Mouse (Mus musculus) neural tube, embryonic 11.5 days (tissue): ENCODE measurements at regions not wholly inside any gene's neighbourhood (a gene's known extent, or its start where the extent isn't known, plus 50 kb on each side); places are given as distances from the start of the nearest gene placed in this dataset.
A peak's percentile ranks its signal among the peaks of the same experiment; 100 is the strongest.

Source experiments
- ATAC-seq: fragments of 200-750 bp; cut with Nextera tagmentation; 2 replicates; pipeline ENCODE4 v1.8.0; 2017; ENCODE audit warnings: moderate number of reproducible peaks, mild to moderate bottlenecking, moderate TSS enrichment, moderate library complexity; ENCODE audit not compliant: insufficient read depth, low FRiP score, low TSS enrichment
- DNase-seq: peaks from one replicate; pipeline ENCODE4 v3.0.0-alpha.2; 2015; ENCODE audit warnings: low spot score
- H3K27ac ChIP-seq: fragments of 300-500 bp; sonication (generic); 2 replicates; pipeline ENCODE4 v1.5.1; 2014; ENCODE audit warnings: low read depth, mild to moderate bottlenecking, low read length
- H3K27me3 ChIP-seq: fragments of 300-500 bp; sonication (generic); 2 replicates; pipeline ENCODE4 v1.6.1; 2014; ENCODE audit warnings: mild to moderate bottlenecking, low read length, mixed read lengths; ENCODE audit not compliant: control insufficient read depth, insufficient read depth
- H3K36me3 ChIP-seq: fragments of 300-500 bp; sonication (generic); 2 replicates; pipeline ENCODE4 v1.6.1; 2014; ENCODE audit warnings: mild to moderate bottlenecking, low read length, moderate library complexity, mixed read lengths; ENCODE audit not compliant: control insufficient read depth, insufficient read depth
- H3K4me1 ChIP-seq: fragments of 300-500 bp; sonication (generic); 2 replicates; pipeline ENCODE4 v1.6.1; 2014; ENCODE audit warnings: low read length, mixed read lengths; ENCODE audit not compliant: control insufficient read depth, insufficient read depth
- H3K4me2 ChIP-seq: fragments of 300-500 bp; sonication (generic); 2 replicates; pipeline ENCODE4 v1.6.1; 2014; ENCODE audit warnings: low read depth, mild to moderate bottlenecking, moderate library complexity
- H3K4me3 ChIP-seq: fragments of 300-500 bp; sonication (generic); 2 replicates; pipeline ENCODE4 v1.5.1; 2014; ENCODE audit warnings: low read depth, low read length
- H3K9ac ChIP-seq: fragments of 300-500 bp; sonication (generic); 2 replicates; pipeline ENCODE4 v1.6.1; 2014; ENCODE audit warnings: mild to moderate bottlenecking, low read length
- H3K9me3 ChIP-seq: fragments of 300-500 bp; sonication (generic); 2 replicates; pipeline ENCODE4 v1.6.1; 2016; ENCODE audit warnings: low read length; ENCODE audit not compliant: control insufficient read depth
- WGBS: fragments of 180-500 bp; shearing (Covaris S2); extraction: QIAGEN DNeasy Blood & Tissue Kit; methylation state at CpG from one replicate; pipeline ENCODE4 v1.1.7; 2014; 5-methylcytosine and 5-hydroxymethylcytosine counted together

DNA sequence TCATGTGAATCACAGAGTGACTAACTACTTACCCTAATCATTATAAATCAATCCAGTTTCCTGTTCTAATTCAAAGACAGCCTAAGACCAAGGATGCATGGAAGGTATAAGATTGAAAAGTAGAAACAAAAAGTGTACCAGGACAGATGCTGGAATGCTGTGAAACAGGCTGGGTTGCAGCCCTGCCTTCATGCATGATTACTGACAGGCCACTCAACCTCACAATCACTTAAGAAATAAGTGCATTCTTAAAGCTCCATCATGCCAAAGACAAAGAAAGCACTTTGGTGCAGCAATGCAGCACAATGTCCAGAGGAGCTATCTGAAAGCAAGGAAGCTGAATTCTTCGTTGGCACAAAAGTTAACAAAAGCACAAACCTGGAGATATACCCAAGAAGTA, 2810.4 kb downstream of the 9330182O14Rik start:
- no peak for DNase-seq
- H3K9ac ChIP-seq = no peak overlapping the region
- H3K4me3 ChIP-seq = no peak overlapping the region
- H3K4me1 ChIP-seq = no peaks in the 10 kb centered on the region
- no peaks in the 10 kb centered on the region for H3K9me3 ChIP-seq
- no peak for ATAC-seq
- WGBS = 79% methylated on average over 1 of the region's 1 CpGs
- H3K4me2 ChIP-seq = no peak overlapping the region
- H3K27me3 ChIP-seq = no peaks in the 10 kb centered on the region
- H3K27ac ChIP-seq = no peak overlapping the region
- H3K36me3 ChIP-seq = no peaks in the 10 kb centered on the region

DNA sequence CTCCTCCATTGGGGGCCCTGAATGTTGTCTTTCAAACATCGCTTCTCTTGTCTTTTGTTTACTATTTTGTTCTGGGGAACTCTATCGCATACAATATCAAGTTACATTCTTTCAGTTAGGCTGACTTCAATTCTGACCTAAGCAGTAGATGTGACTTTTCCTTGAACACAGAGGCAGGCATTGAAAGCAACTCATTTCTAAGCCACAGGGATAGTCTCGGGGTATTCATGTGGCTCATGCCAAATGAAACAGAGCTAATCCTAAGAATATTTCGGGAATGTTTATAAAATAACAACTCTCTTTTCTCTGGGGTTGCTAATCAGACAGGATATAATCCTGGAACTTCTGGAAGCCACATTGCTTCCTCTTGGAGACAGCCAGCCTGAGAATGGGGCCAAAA, 2821.0 kb downstream of the 9330182O14Rik start:
- Histone ChIP-seq H3K27me3 (no peaks in the 10 kb centered on the region), H3K4me1 (no peaks in the 10 kb centered on the region), H3K4me2 (no peak overlapping the region), H3K9ac (no peak overlapping the region), H3K9me3 (no peaks in the 10 kb centered on the region), H3K27ac (no peak overlapping the region), H3K4me3 (no peak overlapping the region), H3K36me3 (no peaks in the 10 kb centered on the region)
- WGBS = 91% methylated on average over 4 of the region's 4 CpGs
- no peak for ATAC-seq
- no peak for DNase-seq

DNA sequence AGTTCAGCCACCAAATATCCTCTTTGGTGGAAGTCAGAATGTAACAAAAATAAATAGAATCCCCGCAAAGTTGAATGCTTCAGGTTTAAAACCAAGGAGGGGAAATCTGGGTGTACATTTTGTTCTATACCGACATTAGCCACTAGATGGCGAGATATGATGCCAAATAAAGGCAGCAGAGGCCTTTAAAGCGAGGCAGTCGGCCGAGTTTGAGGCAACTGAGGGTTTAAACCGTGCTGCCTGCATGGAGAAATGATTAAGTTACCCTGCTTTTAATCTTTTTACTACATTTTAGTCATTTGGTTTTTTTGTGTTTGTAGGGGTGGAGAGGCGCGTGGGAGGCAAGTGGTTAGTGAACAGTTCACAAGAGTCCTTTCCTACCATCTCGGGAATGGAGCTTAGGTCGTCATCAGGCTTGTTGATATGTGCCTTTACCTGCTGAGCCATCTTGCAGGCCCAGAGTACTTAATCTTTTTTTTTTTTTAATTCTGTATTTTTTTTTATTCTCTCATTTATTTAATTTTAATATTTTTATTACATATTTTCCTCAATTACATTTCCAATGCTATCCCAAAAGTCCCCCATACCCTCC, 2828.7 kb downstream of the 9330182O14Rik start:
- ATAC-seq = peak; percentile 60; the same call in 1 of the 2 replicates
- 19% methylated on average over 11 of the region's 11 CpGs for WGBS
- no peaks in the 10 kb centered on the region for H3K9me3 ChIP-seq
- no peak overlapping the region for H3K9ac ChIP-seq
- no peaks in the 10 kb centered on the region for H3K36me3 ChIP-seq
- H3K27me3 ChIP-seq = no peaks in the 10 kb centered on the region
- no peaks in the 10 kb centered on the region for H3K4me1 ChIP-seq
- peak; percentile 61 for DNase-seq
- H3K4me3 ChIP-seq = no peak overlapping the region
- H3K27ac ChIP-seq = no peak overlapping the region
- H3K4me2 ChIP-seq = no peak overlapping the region

DNA sequence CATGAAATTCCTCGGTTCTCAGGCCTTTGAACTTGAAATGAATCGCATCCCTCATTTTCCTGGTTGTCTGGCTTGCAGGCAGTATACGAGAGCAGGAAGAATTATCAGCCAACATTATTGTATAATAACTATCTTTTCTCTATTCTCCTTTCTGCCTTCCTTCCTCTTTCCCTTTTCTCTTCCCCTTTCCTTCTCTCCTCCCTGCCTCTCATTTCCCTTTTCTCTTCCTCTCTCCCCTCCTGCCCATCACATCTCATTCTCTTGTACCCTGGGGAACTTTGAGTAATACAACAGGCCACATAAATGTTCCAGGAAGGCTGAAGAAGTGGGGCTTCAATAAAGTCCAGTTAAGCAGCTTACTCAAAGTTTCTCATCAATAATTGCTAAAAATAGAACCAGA, 2831.1 kb downstream of the 9330182O14Rik start:
- no peak overlapping the region for H3K4me2 ChIP-seq
- ATAC-seq (no peak), DNase-seq (no peak)
- no peaks in the 10 kb centered on the region for H3K27me3 ChIP-seq
- H3K9ac ChIP-seq = no peak overlapping the region
- no peak overlapping the region for H3K4me3 ChIP-seq
- no peak overlapping the region for H3K27ac ChIP-seq
- H3K9me3 ChIP-seq = no peaks in the 10 kb centered on the region
- no peaks in the 10 kb centered on the region for H3K4me1 ChIP-seq
- no peaks in the 10 kb centered on the region for H3K36me3 ChIP-seq
- WGBS = 64% methylated on average over 3 of the region's 3 CpGs
